Mouse (Mus musculus) subcutaneous adipose tissue, adult 2 months (tissue): ENCODE data around the gene Rnf167. TPM values are rescaled to one million over a fixed set of nuclear protein-coding genes. Genes with fewer than 3 reads are reported as not detected.

ENCODE experiments used
- polyA plus RNA-seq: library from polyadenylated mRNA; depleted of rRNA; stranded (reverse); fragments of >200 nt; gene quantifications from 2 replicates; pipeline ENCODE4 v1.2.3, GENCODE M21; 2012; ENCODE audit warnings: low replicate concordance; rRNA removed

Rnf167 gene
- polyA plus RNA-seq, result 99.1 and 107 TPM in 2 replicates

GRCm38 (mm10) chr11:70646691-70647650, at the start of gene Rnf167, which contains the start of gene Slc25a11:
TSS of gene Rnf167 (plus strand) at chr11:70647235.
TSS of gene Slc25a11 (minus strand) at chr11:70647479.

DNA sequence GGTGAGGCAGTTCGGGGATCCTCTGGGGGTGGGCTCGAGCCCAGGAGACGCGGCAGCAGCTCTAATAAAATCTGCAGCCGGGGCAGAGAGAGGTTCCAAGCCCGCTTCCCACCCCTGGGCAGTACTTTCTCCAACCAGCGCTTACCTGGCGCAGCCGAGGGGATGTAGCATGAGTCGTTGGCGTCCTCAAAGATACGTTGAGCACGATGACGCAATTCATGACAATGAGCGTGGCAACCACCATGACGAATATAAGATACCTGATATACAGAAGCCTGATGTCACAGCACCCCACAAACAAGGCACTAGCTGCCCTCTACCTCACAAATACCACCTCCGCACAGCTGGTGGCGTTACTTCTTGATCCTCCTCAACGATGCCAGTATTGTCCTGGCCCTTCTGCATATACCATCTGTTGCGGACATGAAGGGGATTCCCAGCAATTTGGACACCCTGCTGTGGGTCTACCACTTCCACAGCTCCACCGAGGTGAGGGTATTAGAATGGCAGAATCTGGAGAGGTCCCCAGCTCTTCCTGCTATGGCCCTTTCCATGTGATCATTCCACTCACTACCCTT, 31.4 kb upstream of the Rnf167 start, which contains the start of gene 4930544D05Rik:
Gene 4930544D05Rik, plus strand, starts transcription at position 333 of the 578 bp plus-strand sequence.

GRCm38 (mm10) chr11:70619101-70619500, 27.9 kb upstream of the Rnf167 start, which contains the start of gene Chrne:
TSS of gene Chrne (minus strand) at chr11:70619216.

GRCm38 (mm10) chr11:70638714-70639278, 8.2 kb upstream of the Rnf167 start, which contains the start of gene Gp1ba:
TSS of gene Gp1ba (plus strand) at chr11:70639122.

GRCm38 (mm10) chr11:70654198-70654922, 7.3 kb downstream of the Rnf167 start, which contains the start of gene Pfn1:
TSS of gene Pfn1 (minus strand) at chr11:70654644.

GRCm38 (mm10) chr11:70656964-70657363, 9.9 kb downstream of the Rnf167 start, which contains the start of gene Eno3:
TSS of gene Eno3 (plus strand) at chr11:70657202.

GRCm38 (mm10) chr11:70668771-70669505, 21.9 kb downstream of the Rnf167 start, which contains the start of gene Spag7:
TSS of gene Spag7 (minus strand) at chr11:70669416.

DNA sequence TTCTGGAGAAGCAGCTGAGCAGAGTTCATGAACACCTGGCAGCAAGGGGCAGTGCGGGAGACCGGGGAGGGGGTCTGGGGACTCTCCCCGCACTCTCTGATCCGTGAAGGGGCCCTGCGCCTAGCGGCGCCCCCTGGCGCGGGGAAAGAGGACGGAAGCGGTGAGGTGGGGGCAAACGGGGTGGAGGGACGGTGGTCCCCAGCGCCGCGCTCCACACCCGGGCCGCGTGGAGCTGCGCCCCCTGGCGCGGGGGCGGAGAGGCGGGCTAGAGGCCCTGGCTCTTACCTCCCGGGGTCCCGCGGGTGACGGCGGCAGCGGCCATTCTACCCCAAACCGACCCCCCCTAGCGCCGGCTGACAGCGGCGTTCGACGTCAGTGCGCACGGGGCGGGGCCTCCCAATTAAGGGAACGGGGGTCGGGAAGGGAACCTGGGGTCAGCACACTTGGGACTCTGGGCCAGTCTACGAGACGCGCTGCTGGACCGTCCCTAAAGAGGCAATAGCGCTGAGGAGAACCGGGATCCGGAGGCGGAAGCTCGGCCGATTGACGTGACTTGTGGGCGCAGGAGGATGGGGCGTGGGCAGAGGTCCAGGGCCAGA, 40.7 kb downstream of the Rnf167 start, which contains the start of gene Camta2:
Gene Camta2, minus strand, starts transcription at position 505 of the 599 bp plus-strand sequence.

GRCm38 (mm10) chr11:70699722-70700556, 52.9 kb downstream of the Rnf167 start, which contains the start of the genes Inca1 and Kif1c:
TSS of gene Inca1 (minus strand) at chr11:70700155.
TSS of gene Kif1c (plus strand) at chr11:70700548.

Other genes starting within 250 kb of the Rnf167 start
- 20.8 and 30.6 TPM in 2 replicates for gene Pelp1, start 237.2 kb upstream of the Rnf167 start, polyA plus RNA-seq
- gene Arrb2, start 214.6 kb upstream of the Rnf167 start, polyA plus RNA-seq, result 59.2 and 84.6 TPM in 2 replicates
- 25.2 and 25.9 TPM in 2 replicates for gene Med11, start 195.3 kb upstream of the Rnf167 start, polyA plus RNA-seq
- 6.1 and 13.8 TPM in 2 replicates for gene Zmynd15, start 187.8 kb upstream of the Rnf167 start, polyA plus RNA-seq
- gene Cxcl16, start 187.3 kb upstream of the Rnf167 start, polyA plus RNA-seq, result 22.2 and 63.5 TPM in 2 replicates
- 0.99 and 1.3 TPM in 2 replicates for gene Tm4sf5, start 142.0 kb upstream of the Rnf167 start, polyA plus RNA-seq
- gene Vmo1, start 132.6 kb upstream of the Rnf167 start, polyA plus RNA-seq, result 0.34 and 0.57 TPM in 2 replicates
- gene Gltpd2, start 128.0 kb upstream of the Rnf167 start, polyA plus RNA-seq, result 0.51 TPM in 1 of 2 replicates, not detected in the other
- gene Psmb6, start 121.9 kb upstream of the Rnf167 start, polyA plus RNA-seq, result 334 and 427 TPM in 2 replicates
- not detected in 2 replicates for gene Gm40193, start 114.3 kb upstream of the Rnf167 start, polyA plus RNA-seq
- 41.2 and 46.2 TPM in 2 replicates for gene Pld2, start 107.2 kb upstream of the Rnf167 start, polyA plus RNA-seq
- gene Mink1, start 84.4 kb upstream of the Rnf167 start, polyA plus RNA-seq, result 57.5 and 70.6 TPM in 2 replicates
- gene 4930544D05Rik, start 31.4 kb upstream of the Rnf167 start, polyA plus RNA-seq, result not detected in 2 replicates
- gene Chrne, start 28.0 kb upstream of the Rnf167 start, polyA plus RNA-seq, result 0.18 and 0.30 TPM in 2 replicates
- not detected in 2 replicates for gene Gp1ba, start 8.1 kb upstream of the Rnf167 start, polyA plus RNA-seq
- gene Slc25a11, start 244 bp downstream of the Rnf167 start, polyA plus RNA-seq, result 138 and 142 TPM in 2 replicates
- gene Pfn1, start 7.4 kb downstream of the Rnf167 start, polyA plus RNA-seq, result 915 and 1,415 TPM in 2 replicates
- 12.2 and 21.2 TPM in 2 replicates for gene Eno3, start 10.0 kb downstream of the Rnf167 start, polyA plus RNA-seq
- 44.8 and 49.6 TPM in 2 replicates for gene Spag7, start 22.2 kb downstream of the Rnf167 start, polyA plus RNA-seq
- gene Camta2, start 40.9 kb downstream of the Rnf167 start, polyA plus RNA-seq, result 32.0 and 38.5 TPM in 2 replicates
- 10.2 and 25.4 TPM in 2 replicates for gene Inca1, start 52.9 kb downstream of the Rnf167 start, polyA plus RNA-seq
- gene Kif1c, start 53.3 kb downstream of the Rnf167 start, polyA plus RNA-seq, result 94.0 and 111 TPM in 2 replicates
- 2.4 and 3.5 TPM in 2 replicates for gene Zfp3, start 117.0 kb downstream of the Rnf167 start, polyA plus RNA-seq
- gene Scimp, start 165.4 kb downstream of the Rnf167 start, polyA plus RNA-seq, result 0.72 and 2.6 TPM in 2 replicates
- 4.6 and 5.5 TPM in 2 replicates for gene Rabep1, start 197.5 kb downstream of the Rnf167 start, polyA plus RNA-seq